Mouse (Mus musculus): Measurements from ENCODE around the gene Ccno. TPM values are rescaled to one million over a fixed set of nuclear protein-coding genes. Genes with fewer than 3 reads are reported as not detected.

Gene Ccno
- total RNA-seq (2021), result under 1 TPM in 1 of 2 experiments, not detected in 1; 0.18 TPM
- long read RNA-seq, experiment 1, result 0 reads
- long read RNA-seq, experiment 2, result 0 reads

DNA sequence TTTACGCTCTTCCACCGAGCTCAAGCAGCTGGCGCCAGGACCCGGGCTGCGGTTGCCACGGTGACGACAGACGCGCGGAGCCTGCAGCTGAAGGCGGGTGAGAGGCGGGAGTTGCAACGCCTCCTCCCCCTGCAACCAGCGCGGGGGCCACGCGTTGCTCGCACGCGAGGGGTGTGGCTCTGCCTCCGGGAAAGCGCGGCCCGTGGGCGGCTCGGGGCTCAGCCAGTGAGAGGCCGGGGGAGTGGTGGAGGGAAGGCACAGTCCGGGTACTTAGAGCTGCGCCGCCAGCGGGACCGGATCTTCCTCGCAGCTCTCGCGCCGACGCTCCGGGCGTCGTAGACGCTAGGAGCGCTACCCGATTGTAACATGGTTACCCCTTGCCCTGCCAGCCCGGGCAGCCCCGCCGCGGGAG, at the start of gene Ccno:
Ccno (plus strand) TSS at position 271 of the 412 bp plus-strand sequence.
- DNase-seq, result peak; percentile 94
- intact Hi-C loops (cut with DNase I; ENCODE audit: low total_unique reads), result no loop called here

DNA sequence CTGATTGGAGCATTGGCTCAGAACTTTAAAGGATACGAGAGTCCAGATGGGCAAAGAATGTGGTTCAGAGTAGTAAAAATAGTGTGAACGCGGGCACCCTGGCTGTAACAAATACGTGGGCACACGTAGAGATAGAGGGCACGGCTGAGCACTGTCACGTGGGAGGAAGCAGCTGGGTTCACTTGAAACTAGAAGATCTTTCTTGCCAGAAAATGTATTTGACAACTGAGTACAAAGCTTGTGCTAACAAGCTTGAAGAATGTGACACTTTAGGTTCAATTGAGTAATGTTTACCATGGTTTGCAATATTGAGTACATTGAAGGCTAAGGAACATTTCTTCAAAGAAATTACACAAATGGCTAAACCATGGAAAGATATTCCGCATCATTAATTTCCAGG, 49.5 kb upstream of the Ccno start:
- DNase-seq, result no peak
- intact Hi-C loops (cut with DNase I; ENCODE audit: low total_unique reads), result no loop called here

DNA sequence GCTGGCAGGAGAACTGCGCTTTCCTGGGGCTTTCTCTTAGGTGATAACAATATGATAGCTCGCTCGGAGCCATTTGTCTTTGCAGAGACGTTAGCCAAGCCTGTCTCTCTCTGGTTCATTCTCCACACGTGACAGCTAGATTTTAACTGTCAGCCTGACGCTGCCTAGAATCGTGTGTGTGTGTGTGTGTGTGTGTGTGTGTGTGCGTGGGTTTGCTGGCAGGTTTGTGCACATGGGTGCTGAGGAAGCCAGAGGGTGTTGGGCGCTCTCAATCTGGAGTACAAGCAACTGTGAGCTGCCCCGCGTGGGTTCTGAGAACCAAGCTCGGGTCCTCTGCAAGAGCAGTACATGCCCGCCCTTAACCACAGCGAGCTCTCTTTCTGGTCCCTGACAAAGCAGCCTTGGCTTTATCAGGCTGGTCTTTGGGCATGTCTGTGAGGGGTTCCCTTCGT, 45.7 kb upstream of the Ccno start:
- no peak for DNase-seq
- intact Hi-C loops (cut with DNase I; ENCODE audit: low total_unique reads), result no loop called here

DNA sequence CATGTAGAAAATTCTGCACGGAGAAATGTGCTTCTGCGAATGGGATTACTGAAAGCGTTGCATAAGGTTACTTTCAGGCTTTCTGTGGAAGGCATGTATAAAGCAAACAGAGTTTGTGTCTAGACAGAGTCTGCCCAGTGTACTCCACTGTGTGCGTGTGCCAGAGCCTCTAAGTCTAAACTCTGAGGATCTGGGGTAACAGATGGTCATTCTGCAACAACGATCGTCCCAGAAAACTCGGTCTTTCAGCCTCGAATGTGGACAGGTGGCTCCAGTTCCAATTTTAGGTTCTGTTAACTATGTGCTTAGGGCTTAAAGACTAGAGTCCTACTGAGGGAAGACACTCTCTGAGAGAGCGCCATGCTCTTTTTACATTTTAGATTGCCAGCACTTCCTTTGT, 42.3 kb upstream of the Ccno start:
- intact Hi-C loops (cut with DNase I; ENCODE audit: low total_unique reads), result no loop called here
- no peak for DNase-seq

GRCm38 (mm10) chr13:112945900-112946299, 41.7 kb upstream of the Ccno start:
- intact Hi-C loops (cut with DNase I; ENCODE audit: low total_unique reads), result no loop called here
- DNase-seq, result no peak

GRCm38 (mm10) chr13:112954067-112954466, 33.5 kb upstream of the Ccno start:
- intact Hi-C loops (cut with DNase I; ENCODE audit: low total_unique reads), result no loop called here

GRCm38 (mm10) chr13:112963081-112963480, 24.5 kb upstream of the Ccno start:
- intact Hi-C loops (cut with DNase I; ENCODE audit: low total_unique reads), result no loop called here
- no peak for DNase-seq

More at GRCm38 (mm10) chr13:112954067-112954466, 33.5 kb upstream of the Ccno start:
- DNase-seq, result no peak

GRCm38 (mm10) chr13:112964421-112964820, 23.2 kb upstream of the Ccno start:
- no peak for DNase-seq

DNA sequence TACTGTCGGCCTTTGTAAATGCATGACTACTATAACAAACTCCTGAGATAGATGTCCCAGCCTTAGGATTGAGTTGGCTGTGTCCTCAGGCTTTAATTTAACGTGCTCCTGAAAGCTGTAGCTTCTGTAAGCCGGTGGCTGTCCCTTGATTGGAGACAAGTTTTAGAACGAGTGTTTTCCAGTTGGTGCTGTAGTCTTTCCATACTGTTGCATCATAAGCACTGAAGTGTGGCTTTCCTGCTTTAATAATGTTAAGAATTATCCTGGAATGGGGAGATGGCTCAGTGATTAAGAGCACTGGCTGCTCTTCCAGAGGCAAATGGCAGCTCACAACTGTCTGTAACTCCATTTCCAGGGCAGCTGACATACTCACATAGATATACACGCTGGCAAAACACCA, 20.3 kb upstream of the Ccno start:
- DNase-seq, result no peak
- intact Hi-C loops (cut with DNase I; ENCODE audit: low total_unique reads), result no loop called here

More at GRCm38 (mm10) chr13:112964421-112964820, 23.2 kb upstream of the Ccno start:
- intact Hi-C loops (cut with DNase I; ENCODE audit: low total_unique reads), result no loop called here

DNA sequence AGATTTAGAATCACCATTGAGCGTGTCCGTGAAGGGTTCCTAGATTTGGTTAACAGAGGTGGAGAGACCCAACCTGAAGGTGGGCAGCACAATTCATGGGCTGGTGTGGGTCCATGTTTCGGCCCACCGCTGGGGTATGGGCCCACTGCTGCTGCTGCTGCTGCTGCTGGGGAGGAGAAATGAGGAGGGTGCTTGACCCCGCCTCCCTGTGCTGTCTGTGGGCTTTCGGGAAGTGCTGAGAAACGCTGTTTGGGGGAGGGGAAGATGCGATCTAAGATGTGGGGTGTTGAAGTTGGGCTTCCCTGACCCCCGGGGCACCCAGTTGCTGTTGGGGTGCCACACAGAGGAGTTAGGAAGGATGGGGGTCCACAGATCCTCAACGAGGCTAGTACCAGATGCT, 10.9 kb upstream of the Ccno start:
- DNase-seq, result no peak
- intact Hi-C loops (cut with DNase I; ENCODE audit: low total_unique reads), result no loop called here

GRCm38 (mm10) chr13:112985605-112986450, 1.8 kb upstream of the Ccno start:
- DNase-seq, result no peak
- intact Hi-C loops (cut with DNase I; ENCODE audit: low total_unique reads), result no loop called here

DNA sequence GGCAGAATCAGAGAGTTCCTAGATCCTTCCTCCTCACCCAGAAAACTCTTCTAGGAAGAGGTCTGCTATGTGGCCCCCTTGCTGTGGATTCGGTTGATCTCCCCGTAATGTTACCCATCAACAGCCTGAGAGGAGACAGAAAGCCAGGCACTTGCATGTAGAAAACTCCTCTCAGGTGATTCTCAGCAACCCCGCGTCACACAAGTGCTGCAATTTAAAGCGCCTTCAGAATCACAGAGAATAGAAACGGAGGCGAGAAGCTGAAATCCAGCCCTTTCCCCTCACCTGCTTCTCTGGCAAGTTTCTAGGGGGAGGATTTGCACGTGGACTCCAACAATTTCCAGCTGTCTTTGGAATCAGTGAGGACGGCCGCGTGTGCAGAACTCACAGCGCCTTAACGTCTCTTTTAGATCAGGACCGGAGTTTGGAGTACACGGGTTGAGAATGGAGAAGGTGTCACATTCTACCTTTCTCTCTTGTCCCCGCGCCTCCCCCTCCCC, 1.1 kb upstream of the Ccno start:
- no peak for DNase-seq
- intact Hi-C loops (cut with DNase I; ENCODE audit: low total_unique reads), result no loop called here

DNA sequence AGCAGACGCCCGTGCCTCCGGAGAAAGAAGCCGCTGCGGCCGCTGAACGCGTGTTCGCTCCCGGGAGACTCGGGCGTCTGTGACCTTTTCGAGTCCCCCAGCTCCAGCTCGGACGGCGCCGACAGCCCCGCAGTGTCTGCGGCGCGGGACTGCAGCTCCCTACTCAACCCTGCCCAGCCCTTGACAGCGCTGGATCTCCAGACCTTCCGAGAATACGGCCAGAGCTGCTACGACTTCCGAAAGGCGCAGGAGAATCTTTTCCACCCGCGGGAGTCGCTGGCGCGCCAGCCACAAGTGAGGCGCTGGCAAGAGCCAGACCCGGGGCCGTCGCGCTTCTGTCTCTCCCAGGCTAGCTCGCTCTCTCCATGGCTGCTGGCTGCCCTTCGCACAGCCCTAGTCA, 389 bp downstream of the Ccno start:
- intact Hi-C loops (cut with DNase I; ENCODE audit: low total_unique reads), result no loop called here
- DNase-seq, result no peak

DNA sequence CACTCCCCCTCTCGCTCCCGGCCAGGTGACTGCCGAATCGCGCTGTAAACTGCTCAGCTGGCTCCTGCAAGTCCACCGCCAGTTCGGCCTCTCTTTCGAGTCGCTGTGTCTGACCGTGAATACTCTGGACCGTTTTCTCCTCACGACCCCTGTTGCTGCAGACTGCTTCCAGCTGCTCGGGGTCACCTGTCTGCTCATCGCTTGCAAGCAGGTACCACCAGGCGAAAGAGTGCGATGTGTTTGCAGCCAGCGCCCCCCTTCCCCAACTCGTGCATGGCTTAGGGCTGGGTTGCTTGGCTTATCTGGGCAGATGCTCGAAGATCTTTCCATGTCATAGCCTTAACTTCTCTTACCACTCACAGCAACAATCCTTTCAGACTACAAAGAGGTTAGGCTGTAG, 1.3 kb downstream of the Ccno start:
- intact Hi-C loops (cut with DNase I; ENCODE audit: low total_unique reads), result no loop called here
- no peak for DNase-seq

- intact Hi-C loops (cut with DNase I; ENCODE audit: low total_unique reads), result no loop called here
- no peak for DNase-seq
These were observed 1.9 kb downstream of the Ccno start for GRCm38 (mm10) chr13:112989541-112989940.

- no peak for DNase-seq
- intact Hi-C loops (cut with DNase I; ENCODE audit: low total_unique reads), result no loop called here
These were observed 2.7 kb downstream of the Ccno start for GRCm38 (mm10) chr13:112990346-112990745.

DNA sequence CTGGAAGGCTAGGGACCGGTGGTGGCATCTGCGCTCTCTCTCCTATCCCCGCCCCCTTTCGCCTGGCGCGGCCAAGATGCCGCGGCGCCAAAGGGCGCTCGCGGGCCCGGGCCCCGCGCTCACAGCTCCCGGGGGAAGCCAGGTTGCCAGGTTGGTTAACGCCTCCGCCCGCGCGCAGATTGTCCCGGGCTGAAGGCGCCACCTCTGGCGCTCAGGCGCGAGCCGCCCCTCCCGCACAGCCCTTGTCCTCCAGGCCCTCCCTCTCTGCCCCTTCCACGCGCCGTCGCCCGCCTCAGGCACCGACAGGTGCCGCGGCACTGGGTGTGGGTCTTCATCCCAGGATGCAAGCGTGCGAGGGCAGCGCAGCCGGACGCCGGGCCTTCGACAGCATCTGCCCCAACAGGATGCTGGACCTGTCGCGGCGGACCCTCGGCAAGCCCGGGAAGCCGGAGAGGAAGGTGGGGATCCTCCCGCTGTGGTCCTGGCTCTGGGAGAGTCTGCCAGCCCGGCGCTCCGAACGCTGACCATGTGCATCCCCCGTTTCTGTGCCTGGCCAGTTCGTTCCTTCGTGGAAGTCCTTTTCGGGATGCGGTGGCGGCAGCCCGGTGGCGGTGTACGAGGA, 6.0 kb downstream of the Ccno start, which contains the start of gene Mcidas:
Mcidas (plus strand) TSS at position 315 of the 622 bp plus-strand sequence.
- DNase-seq, result no peak
- intact Hi-C loops (cut with DNase I; ENCODE audit: low total_unique reads), result no loop called here

DNA sequence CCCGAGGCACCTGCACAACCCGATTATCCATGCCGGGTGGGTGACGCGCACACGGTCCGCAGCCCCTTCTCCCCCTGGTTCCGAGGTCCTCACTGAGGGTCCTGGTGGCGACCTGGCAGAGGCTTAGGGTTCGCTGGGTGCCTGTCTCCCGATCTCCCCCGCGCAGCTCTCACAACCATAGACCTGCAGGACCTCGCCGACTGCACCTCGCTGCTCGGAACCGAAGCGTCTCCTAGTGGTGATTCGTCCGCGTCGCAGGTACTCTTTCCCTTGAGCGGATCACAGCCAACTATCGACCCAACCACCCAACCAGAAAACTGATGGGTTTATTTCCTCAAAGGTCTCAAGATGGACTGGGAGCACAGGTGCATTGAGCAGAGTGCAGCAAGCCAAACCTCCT, 6.6 kb downstream of the Ccno start:
- no peak for DNase-seq
- intact Hi-C loops (cut with DNase I; ENCODE audit: low total_unique reads), result no loop called here

- intact Hi-C loops (cut with DNase I; ENCODE audit: low total_unique reads), result no loop called here
- no peak for DNase-seq
These were observed 8.8 kb downstream of the Ccno start for GRCm38 (mm10) chr13:112996407-112996806.

GRCm38 (mm10) chr13:112997369-112997768, 9.8 kb downstream of the Ccno start:
- DNase-seq, result no peak
- intact Hi-C loops (cut with DNase I; ENCODE audit: low total_unique reads), result no loop called here

Data from gastrocnemius, postnatal 14 days (tissue).